Mouse (Mus musculus) 3T3-L1 (cell line): ENCODE measurements around the gene Ap1b1.
A peak's percentile ranks its signal among the peaks of the same experiment; 100 is the strongest.
"Not testable (repeated sequence)": the region's sequence is repeated elsewhere in the genome, so short reads cannot be mapped to it uniquely, and the experiment has no call there.

Source experiments
- DNase-seq: peaks from one replicate; pipeline ENCODE4 v3.0.0-alpha.2; 2015; ENCODE audit warnings: low read depth, low spot score

Gene Ap1b1

DNA sequence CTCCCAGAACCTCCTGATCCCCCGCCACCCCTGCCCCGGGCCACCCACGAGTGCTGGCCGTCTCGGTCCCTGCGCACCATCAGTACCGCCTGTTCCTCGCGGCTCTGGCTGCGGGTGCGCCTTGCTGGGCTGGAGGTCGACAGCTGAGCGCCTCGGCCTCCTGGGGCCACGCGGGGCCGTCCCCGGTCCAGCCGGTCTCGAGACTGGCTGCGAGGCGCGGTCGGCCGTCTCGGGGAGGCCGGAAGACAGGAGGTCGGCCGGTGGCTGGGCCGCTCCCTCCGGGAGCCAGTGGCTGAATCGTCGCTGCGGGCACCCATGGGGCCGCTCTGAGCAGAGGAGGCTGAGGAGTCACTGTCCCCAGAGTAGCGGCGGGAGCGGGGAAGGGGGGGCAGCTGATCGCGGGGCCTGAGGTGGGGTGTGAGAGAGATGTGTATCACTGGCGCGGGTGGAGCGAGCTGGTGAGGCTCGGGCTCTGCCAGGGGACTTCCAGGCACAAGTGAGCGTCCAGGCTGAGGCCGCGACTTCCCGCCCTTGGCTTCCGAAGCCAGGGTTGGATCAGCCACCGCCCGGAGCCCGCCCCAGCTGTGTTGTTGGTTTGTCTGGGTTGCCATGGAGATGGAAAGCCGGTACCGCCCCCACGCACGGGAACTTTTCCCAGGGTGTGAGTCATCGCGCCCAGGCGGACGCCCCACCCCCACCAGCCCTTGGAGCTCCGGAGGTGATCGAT is 75.0 kb downstream of the Ap1b1 start:
- no peak for DNase-seq

- no peak for DNase-seq
Observed at GRCm38 (mm10) chr11:5062326-5062725, 75.7 kb downstream of the Ap1b1 start.

GRCm38 (mm10) chr11:5062860-5063505 is 76.4 kb downstream of the Ap1b1 start:
- DNase-seq = no peak

DNA sequence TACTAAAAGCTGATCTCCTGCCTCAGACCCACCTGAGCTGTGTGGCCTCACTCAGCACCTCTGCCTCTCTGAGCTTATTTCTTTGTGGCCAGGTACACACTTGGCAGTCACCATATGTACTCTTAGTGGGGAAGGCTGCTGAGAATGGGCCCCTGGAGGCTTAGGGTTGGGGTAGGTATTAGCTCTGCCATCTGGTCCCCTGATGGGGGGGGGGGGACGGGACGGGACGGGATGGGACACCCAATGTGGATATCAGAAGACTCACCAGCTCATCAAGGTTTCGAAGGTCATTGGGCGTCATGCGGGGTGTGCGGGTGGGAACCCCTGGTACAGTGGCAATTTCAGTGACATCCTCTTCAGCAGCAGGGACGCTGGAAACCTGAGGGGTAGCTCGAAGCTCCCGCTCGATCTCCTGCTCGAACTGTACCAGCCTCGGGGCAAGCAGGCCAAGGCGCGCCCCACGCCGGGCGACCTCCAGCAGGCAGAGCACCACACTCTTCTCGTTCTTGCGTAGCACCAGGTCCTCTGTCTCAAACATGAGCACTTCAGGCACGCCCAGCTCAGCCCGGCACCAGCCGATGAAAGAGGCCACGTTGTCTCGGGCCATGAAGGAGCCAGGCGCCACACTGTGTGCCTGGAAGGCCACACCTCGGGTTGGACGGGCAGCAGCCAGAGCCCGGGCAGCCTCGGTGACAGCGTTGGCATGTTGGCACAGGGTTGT is 77.1 kb downstream of the Ap1b1 start:
- DNase-seq = no peak

GRCm38 (mm10) chr11:5064282-5065055 is 77.8 kb downstream of the Ap1b1 start:
- peak; percentile 63 for DNase-seq

DNA sequence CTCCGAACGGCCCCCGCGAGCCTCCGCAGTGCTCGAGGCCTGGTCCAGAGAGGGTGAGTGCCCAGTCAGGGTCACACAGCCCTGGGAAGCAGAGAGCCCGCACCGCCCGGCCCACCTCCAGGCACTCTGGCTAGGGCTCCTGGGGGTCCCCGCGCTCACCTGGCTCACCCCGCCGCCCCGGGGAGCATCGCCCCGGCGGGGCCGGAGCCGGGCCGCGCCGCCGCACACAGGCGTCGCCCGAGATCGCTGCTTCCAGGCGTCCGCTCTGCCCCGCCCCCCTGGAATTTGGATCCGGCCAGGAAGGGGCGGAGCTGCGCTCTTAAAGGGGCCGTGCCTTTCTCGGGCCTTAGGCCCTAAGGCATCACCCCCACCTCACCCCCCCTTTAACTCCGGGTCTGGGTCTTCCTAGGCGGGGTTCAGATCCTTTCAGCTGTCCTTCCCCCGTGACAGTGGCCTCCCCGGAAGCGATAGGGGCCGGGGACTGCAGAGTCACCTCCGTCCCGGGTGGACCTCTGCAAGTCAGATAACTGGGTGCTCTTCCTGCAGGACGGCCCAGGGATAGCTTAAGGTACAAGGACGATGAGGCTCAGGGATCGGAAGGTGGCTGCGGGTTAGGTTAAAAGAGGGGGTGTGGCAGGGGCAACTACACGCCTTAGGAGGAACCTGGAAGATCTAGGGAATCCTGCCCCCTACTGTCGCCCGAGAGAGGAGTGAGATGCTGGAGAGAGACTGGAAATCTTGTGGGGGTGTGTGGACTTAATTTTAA is 78.6 kb downstream of the Ap1b1 start, which contains the start of gene Gas2l1:
TSS of gene Gas2l1 (minus strand) at position 272 of the 766 bp plus-strand sequence.
- DNase-seq = peak; percentile 95

DNA sequence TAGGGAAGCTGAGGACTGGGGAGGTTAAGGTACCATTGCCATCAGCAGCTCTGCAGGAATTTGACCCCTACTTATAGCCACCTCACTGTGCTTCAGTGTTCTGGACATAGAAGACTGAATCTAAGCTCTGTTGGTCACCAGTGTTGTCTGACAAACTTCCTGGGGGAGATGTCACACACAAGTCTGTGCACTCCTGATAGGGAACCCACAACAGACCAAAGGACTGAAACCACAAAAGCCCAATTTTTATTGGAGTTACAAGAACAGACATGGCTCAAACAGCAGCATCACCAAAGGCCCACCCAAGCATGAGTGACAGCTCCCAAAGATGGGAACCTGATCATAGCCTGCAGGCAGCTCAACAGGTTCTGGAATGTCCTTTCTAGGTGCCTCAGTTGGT is 80.4 kb downstream of the Ap1b1 start:
- DNase-seq = no peak

DNA sequence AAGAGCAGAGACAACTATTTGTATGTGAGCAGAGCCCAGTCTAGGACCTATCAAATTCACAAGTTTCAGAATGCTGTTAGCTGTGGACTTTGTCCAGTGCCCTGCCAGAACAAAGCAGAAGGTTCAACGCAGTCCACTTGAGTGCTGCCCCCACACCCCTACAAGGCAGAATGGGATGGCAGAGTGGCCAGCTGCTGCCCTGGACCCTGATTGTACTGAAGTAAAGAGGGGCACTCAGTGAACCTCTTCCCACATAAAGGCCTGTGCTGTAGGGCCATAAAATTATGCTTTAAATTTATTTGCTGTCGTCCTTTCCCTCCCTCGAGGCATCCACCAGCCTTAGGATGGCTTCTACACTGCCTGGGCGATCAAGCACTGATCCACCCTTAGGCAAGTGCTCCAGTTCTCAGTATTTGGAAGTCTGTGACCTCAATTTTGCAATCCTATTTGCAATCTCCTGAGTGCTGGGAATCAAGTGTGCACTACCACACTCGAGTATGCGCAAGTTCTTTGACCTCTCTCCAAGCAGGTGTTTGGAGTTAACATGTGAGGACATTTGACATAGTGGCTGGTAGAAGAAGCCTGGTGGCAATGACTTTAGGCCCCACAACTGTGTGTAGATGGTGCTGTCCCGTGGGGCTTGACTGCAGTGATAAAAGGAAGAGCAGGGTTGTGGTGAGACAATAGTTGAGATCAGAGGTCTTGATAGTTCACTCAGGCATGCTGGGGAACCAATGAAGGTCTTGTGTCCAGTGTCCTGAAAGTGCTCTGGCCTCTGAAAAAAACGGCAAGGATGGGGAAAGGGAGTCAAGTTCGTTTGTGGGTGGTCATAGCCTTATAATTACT is 81.7 kb downstream of the Ap1b1 start:
- DNase-seq = no peak

DNA sequence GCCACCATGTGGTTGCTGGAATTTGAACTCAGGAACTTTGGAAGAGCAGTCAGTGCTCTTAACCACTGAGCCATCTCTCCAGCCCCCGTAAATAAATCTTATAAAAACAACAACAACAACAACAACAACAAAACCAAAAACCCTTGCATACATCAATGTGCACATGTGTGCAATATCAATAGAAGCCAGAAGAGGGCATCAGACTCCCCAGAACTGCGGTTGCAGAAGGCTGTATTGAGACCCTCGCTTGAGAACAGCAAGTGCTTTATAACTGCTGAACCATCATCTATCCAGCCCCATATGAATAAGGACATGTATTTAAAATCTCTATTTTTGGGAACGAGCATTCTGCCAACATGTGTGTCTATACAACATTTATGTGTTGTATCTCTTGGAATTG is 88.3 kb downstream of the Ap1b1 start:
- peak; percentile 49 for DNase-seq

DNA sequence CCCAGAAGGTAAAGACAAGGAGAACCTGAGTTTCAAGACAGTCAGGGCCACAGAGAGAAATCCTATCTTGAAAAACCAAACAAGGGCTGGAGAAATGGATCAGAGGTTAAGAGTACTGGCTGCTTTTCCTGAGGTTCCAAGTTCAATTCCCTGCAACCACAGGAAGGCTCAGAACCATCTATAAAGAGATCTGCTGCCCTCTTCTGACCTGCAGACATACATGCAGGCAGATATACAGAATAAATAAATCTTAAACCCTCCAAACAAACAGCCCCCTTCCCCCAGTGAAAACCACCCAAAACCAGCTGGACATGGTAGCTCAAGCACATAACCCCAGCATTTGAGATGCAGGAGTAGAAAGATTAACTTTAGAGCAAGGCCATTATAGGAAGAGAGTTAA is 89.1 kb downstream of the Ap1b1 start:
- peak; percentile 47 for DNase-seq

- not testable (repeated sequence) for DNase-seq
Observed at GRCm38 (mm10) chr11:5076843-5077242, 90.2 kb downstream of the Ap1b1 start.

DNA sequence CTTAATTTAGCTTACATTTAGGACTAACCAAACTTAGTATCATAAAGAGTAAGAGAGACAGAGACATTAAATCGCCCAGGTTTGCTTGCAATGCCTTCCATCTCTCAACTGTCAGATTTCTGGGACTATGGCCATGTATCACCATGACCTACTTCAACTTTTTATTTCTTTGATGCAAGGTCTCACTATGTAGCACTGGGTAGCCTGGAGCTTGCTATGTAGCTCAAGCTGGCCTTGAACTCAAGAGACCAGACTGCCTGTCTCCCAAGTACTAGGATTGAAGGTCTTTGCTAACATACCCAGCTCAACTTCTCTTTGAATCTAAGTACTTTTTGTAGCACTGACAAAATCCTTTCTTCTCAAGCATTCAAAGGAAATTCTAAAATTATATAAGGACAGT is 102.5 kb downstream of the Ap1b1 start:
- no peak for DNase-seq

GRCm38 (mm10) chr11:5091706-5092105 is 105.1 kb downstream of the Ap1b1 start:
- DNase-seq = peak; percentile 66
